Comparison of ENCODE assay signal across 8 mouse cellular contexts in the genomic region with DNA sequence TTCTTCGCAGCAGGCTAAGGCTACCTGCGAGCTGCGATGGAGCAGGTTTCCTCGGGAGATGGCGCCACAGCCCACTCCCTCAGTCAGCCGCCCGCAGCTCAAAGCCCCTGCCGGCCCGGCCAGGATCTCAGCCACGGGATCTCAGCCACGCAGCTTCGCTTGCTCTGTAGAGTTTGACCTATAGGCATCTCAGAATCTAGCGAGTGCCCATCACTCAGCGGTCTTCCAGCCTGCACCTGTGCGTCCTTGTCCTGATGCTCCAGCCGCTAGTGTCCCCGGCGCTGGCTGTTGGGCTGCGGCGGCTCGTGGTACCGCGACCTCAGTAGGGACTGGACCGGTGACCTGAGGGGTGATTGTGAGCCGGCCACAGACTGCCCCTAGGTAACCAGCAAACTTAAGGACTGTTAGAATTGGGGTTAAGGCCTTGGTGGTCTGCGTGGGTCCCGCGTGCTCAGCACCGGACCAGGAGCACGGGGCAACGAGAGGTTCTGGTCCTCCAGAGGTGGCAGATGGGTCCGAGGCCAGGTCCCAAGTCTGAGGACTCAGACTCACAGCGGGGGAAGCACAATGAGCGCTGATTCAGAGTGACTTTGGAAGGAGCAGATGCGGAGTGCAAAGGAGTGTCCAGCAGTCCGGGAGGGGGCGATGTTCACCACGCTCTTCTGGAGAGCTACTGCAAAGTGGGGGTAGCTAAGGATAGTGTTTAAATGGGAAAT. TPM values are rescaled to one million over a fixed set of nuclear protein-coding genes. Genes with fewer than 3 reads are reported as not detected.
DNase-seq lines count a peak whose midpoint lies in the region; ATAC-seq lines count a peak whose summit lies in the region.
"Had no signal": no experiment of that assay in that cellular context is flagged by ENCODE, and none has a peak within 500 bp of the region (broad histone marks: within the 10 kb centered on the region; RNA-seq: fewer than 3 reads in every experiment).

No protein-coding gene starts in this region.

- peaks cover 74% of the 10 kb centered on the region for H3K27me3 ChIP-seq in hindbrain, embryonic 16.5 days (replicated peaks; ENCODE audit: control insufficient read depth, insufficient read depth, low read length)
- H3K27me3 ChIP-seq in liver, embryonic 16.5 days (ENCODE audit: control insufficient read depth, insufficient read depth, low read depth, low read length), result peaks cover 69% of the 10 kb centered on the region
- peaks cover 51% of the 10 kb centered on the region for H3K27me3 ChIP-seq in stomach, embryonic 15.5 days (replicated peaks)

- H3K36me3 ChIP-seq in hindbrain, embryonic 16.5 days (ENCODE audit: control insufficient read depth, insufficient read depth, low read length), result no peaks in the 10 kb centered on the region
- no peaks in the 10 kb centered on the region for H3K36me3 ChIP-seq in liver, embryonic 16.5 days (ENCODE audit: control insufficient read depth, insufficient read depth)
- no peaks in the 10 kb centered on the region for H3K36me3 ChIP-seq in stomach, embryonic 15.5 days

- peak overlapping the region; percentile 36 for H3K4me3 ChIP-seq in hindbrain, embryonic 16.5 days (ENCODE audit: low read length)
- peak overlapping the region; percentile 15; the same call in 1 of the 2 replicates for H3K4me3 ChIP-seq in liver, embryonic 16.5 days (ENCODE audit: low read depth, low read length)
- peak overlapping the region; percentile 32 for H3K4me3 ChIP-seq in stomach, embryonic 15.5 days (replicated peaks)

- no peak overlapping the region for H3K27ac ChIP-seq in hindbrain, embryonic 16.5 days (ENCODE audit: low read depth, low read length)
- no peak overlapping the region for H3K27ac ChIP-seq in liver, embryonic 16.5 days (ENCODE audit: low read length)
- no peak overlapping the region for H3K27ac ChIP-seq in stomach, embryonic 15.5 days

- DNase-seq in NIH3T3 (ENCODE audit: low read depth), result peak; percentile 78
- peak; percentile 84 for DNase-seq in embryo, embryonic 10.5 days (ENCODE audit: low spot score)
- DNase-seq in layer of hippocampus, postnatal 14 days (ENCODE audit: low spot score in 2 of 2), result no peak
- no peak for DNase-seq in urinary bladder, adult 18-20 months (ENCODE audit: low spot score in 2 of 2)

- 1% methylated on average over 38 of the region's 38 CpGs for WGBS in hindbrain, embryonic 16.5 days
- 1% methylated on average over 38 of the region's 38 CpGs for WGBS in liver, embryonic 16.5 days (ENCODE audit: insufficient replicate concordance)
- WGBS in stomach, embryonic 15.5 days, result 1% methylated on average over 38 of the region's 38 CpGs

- peaks cover 5% of the 10 kb centered on the region for H3K4me1 ChIP-seq in hindbrain, embryonic 16.5 days (ENCODE audit: control insufficient read depth, insufficient read depth, low read depth, low read length)
- no peaks in the 10 kb centered on the region for H3K4me1 ChIP-seq in liver, embryonic 16.5 days (ENCODE audit: control insufficient read depth, low read depth, low read length)
- 0 out of 2 replicates have a peak, but pooled peaks cover 5% of the 10 kb centered on the region for H3K4me1 ChIP-seq in stomach, embryonic 15.5 days

- H3K4me2 ChIP-seq in hindbrain, embryonic 16.5 days (ENCODE audit: low read length), result peak overlapping the region; percentile 62
- H3K4me2 ChIP-seq in liver, embryonic 16.5 days (ENCODE audit: low read depth, low read length), result peak overlapping the region; percentile 24; the same call in 1 of the 2 replicates
- H3K4me2 ChIP-seq in stomach, embryonic 15.5 days, result peak overlapping the region; percentile 75

- peak overlapping the region; percentile 20 for H3K9ac ChIP-seq in hindbrain, embryonic 16.5 days (ENCODE audit: low read depth, low read length)
- H3K9ac ChIP-seq in liver, embryonic 16.5 days (ENCODE audit: low read depth, low read length), result no peak overlapping the region
- H3K9ac ChIP-seq in stomach, embryonic 15.5 days, result peak overlapping the region; percentile 22; the same call in 1 of the 2 replicates

- ATAC-seq in hindbrain, embryonic 16.5 days, result peak; percentile 61
- ATAC-seq in liver, embryonic 16.5 days (ENCODE audit: low read depth), result no peak
- peak; percentile 43; the same call in 1 of the 2 replicates for ATAC-seq in stomach, embryonic 15.5 days (ENCODE audit: insufficient read depth, low FRiP score, low read depth)

- H3K9me3 ChIP-seq in hindbrain, embryonic 16.5 days (ENCODE audit: control insufficient read depth, low read length), result no peaks in the 10 kb centered on the region
- no peaks in the 10 kb centered on the region for H3K9me3 ChIP-seq in liver, embryonic 16.5 days (replicated peaks; ENCODE audit: control insufficient read depth, low read length)
- no peaks in the 10 kb centered on the region for H3K9me3 ChIP-seq in stomach, embryonic 15.5 days

RNA-seq across cellular contexts. Expression of a gene that starts 10.3 kb away (rescaled TPM):
- polyA plus RNA-seq in hindbrain, embryonic 16.5 days (2015; fragmentation: Nextera tagmentation; extraction: Ambion mirVana), result 0.04 TPM in 1 of 2 replicates, not detected in the other
- polyA plus RNA-seq in liver, embryonic 16.5 days (2015; fragmentation: Nextera tagmentation; extraction: Ambion mirVana), result 0.24 and 0.25 TPM in 2 replicates
- 1.9 and 2.8 TPM in 2 replicates for polyA plus RNA-seq in stomach, embryonic 15.5 days (2015; fragmentation: Nextera tagmentation; extraction: Ambion mirVana)
- total RNA-seq in layer of hippocampus, postnatal 14 days (2021), result not detected
- total RNA-seq: common myeloid progenitor, adult 5-6 weeks had no signal

Comparison
In these comparisons a context has a peak if more than half of its experiments do, and no peak if none do; other contexts are left out.
1. DNase-seq: peak in NIH3T3 (single experiment) and embryo, embryonic 10.5 days (single experiment); none in layer of hippocampus, postnatal 14 days (0 of 2) and urinary bladder, adult 18-20 months (0 of 2).
2. H3K4me2 ChIP-seq: peak in every context shown above with its lines; median percentile 75 in stomach, embryonic 15.5 days; 62 in hindbrain, embryonic 16.5 days; 24 in liver, embryonic 16.5 days.
3. Peak in every context shown above with its lines, with median percentiles within 50 percentile points of each other: H3K4me3 ChIP-seq.